Mouse (Mus musculus) neural tube, embryonic 10.5 days (tissue): ENCODE data around the gene Fos.

ENCODE experiments used
- DNase-seq: peaks from one replicate; pipeline ENCODE4 v3.0.0-alpha.2; 2017; ENCODE audit warnings: low spot score; ENCODE audit errors: extremely low spot score

Fos gene

DNA sequence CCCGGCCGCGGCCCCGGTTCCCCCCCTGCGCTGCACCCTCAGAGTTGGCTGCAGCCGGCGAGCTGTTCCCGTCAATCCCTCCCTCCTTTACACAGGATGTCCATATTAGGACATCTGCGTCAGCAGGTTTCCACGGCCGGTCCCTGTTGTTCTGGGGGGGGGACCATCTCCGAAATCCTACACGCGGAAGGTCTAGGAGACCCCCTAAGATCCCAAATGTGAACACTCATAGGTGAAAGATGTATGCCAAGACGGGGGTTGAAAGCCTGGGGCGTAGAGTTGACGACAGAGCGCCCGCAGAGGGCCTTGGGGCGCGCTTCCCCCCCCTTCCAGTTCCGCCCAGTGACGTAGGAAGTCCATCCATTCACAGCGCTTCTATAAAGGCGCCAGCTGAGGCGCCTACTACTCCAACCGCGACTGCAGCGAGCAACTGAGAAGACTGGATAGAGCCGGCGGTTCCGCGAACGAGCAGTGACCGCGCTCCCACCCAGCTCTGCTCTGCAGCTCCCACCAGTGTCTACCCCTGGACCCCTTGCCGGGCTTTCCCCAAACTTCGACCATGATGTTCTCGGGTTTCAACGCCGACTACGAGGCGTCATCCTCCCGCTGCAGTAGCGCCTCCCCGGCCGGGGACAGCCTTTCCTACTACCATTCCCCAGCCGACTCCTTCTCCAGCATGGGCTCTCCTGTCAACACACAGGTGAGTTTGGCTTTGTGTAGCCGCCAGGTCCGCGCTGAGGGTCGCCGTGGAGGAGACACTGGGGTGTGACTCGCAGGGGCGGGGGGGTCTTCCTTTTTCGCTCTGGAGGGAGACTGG lies at the start of gene Fos:
TSS of gene Fos (plus strand) at position 410 of the 817 bp plus-strand sequence.
- peak; percentile 89 for DNase-seq

DNA sequence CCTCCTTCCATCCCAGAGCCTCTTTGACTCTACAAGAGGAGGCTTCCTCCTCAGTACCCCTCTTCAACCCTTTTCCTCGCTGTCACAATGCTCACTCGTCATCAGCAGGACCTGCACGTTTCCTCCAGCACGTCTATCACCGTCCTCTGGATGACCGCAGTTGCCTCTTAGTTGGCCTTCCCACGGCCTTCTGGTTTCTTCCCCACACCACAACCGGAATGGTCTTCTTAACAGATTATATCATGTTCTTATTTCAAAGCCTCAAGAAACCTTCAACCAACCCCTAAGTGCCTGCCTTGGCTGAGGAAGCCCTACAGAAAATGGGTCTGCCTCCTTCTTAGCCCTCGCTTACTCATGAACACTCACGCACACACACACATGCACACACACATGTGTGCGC lies 48.0 kb upstream of the Fos start:
- no peak for DNase-seq

DNA sequence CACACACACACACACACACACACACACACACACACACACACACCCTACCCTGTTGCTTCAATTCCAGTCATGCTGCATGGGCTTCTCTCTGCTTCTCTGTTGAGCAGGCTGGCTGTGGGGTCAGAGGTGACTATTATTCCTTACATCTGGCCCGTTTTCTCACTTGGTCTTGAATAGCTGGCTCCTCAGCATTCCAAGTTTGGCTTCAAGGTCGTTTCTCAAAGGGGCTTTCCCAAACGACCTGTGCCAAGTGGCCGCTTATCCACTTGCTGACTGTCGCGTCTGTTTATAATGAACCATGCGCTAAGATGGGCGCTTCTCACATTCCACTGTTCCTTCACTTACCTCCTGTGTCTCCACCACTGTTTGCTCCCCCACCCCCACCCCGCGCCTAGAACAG lies 47.6 kb upstream of the Fos start:
- DNase-seq: no peak

DNA sequence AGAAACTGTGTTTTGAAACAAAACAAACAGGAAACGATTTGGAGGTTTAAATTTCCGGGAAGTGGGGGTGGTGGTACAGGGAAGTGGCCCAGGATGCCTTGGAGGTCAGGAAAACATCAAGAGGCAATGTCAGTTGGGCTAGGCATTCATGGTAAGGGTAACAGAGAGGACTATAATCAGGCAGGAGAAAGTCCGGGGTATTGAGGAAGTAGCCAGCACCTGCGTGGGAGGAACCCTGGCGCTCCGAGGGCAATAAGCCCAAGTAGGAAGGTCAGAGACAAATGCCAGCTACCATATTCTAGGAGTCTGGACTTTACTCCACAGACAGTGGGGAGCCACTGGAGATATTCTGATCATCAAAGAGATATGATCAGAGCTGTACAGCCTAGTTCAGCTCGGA lies 45.9 kb upstream of the Fos start:
- DNase-seq: no peak

DNA sequence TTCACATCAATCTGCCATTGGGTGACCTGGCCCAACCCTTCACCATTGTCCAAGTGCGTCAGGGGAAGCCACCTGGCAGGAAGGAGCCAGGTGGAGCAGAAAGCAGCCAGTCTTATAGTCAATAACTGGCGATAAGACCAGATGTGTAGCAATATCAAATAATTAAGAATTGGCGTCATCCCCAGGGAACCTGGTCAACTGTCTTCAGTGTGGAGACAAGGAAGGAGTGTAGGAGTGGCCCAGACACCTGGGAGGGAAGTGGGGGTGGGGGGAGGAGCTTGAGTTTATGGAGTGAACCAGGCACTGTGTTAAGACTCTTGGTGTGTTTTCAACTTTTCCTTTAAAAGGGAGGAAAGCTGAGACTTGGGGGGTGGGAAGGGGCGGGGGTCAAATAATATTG lies 43.7 kb upstream of the Fos start:
- DNase-seq: no peak

DNA sequence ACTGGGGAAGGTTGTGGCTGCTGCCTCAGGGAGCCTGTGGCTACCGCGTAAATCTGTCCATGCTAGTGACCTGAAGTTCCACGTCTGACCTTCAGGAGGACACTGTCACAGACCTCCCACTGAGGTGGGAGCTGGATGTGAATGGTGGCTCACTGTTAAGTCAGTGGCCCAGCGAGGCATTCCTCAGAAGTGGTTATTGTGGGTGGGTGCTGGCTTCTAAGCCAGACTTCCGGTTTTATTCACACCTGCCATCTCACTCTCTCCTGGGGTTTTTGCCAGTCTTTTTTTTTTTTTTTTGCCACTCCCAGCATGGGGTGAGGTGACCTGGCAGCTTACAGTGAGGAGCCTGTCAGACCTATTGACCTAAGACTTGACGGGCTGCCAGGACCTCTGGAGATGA lies 43.3 kb upstream of the Fos start:
- DNase-seq: no peak

DNA sequence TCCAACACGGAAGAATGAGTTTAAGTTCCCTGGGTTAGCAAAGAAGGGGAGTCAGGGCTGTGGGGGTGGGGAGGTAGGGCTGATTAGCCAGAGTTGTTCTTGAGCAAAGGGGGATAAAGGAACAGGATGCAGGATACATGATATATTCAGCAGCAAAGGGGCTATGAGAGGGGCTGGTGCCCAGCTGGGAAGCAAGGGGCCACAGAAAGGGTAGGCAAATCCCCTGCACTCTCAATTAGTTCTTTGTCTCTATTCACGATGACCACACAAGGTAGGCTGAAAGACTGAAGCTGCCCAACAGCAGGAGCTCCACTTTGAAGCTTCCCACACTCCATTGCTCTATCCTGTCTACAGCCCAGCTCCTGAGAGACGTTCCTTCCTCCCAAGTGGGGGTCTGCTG lies 39.8 kb upstream of the Fos start:
- no peak for DNase-seq

DNA sequence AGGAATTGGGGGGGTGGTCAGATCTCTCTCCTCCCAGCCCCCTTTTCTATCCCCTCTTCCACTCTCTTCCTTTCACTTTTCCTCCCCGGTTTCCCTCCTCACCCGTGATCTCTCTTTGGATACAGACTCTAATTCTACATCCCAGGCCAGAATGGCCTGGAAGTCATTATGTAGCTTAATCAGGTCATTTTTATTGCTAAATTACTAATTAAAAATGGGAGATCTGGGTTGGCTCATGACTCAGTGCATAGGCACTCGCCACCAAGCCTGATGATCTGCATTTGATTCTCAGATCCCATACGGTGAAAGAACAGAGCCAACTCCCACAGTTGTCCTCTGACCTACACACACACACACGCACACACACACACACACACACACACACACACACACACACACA lies 39.2 kb upstream of the Fos start:
- no peak for DNase-seq

DNA sequence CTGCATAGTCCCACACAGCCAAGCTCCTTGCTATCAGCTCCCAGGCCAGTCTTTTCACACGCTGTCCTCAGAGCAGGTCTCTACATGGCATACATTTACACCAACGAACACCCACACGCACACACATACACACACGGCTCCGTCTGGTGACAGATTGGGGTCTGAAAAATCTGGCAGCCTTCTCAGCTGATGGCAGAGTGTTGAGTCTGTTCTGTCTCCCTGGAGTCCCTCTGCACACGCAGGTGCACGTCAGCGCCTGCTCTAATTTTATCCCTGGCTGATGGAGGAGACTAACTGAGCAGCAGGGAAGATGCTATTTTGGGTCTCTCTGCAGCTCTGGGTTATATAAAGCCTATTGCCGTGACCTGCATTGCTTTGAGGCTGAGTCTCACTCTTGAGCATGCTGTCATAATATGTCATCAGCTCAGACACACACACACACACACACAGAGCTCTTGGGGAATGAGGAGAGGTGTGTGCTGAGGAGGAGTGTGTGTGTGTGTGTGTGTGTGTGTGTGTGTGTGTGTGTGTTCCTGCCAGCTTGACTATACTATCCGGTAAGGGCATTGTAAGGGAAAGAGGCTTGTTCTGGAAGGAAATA lies 37.6 kb upstream of the Fos start:
- DNase-seq: no peak

DNA sequence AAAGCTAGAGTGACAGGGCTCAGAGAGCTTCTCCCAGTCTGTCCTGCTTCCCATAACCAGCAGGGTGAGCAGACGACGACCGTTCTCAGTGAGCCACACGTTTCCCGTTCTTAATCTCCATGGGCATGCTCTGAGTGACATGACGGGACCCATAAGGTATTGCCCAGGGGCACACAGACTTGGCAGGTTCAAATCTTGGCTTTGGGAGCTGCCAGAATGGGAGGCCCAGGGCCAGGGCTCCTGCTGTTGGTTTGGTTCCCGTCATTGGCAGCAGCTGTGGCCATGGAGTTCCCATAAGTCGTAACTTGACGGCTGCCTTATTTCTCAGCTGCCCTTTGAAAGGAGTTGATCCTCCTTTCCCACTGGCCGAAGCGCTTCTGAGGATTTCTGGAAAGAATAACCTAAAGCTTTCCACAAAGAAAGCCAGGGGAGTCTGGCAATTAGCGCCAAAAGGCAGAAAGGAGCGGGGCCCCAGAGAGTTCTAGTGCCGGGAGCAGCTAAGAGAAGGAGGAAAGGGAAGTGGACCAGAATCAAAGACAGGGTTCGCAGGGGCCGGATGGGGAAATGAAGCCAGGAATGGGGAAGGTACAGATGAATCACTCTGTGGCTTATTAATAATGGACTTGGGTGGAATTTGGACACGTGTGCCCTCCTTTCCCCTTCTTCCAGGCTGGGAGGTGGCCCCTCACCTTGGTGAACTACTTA lies 36.4 kb upstream of the Fos start:
- no peak for DNase-seq

DNA sequence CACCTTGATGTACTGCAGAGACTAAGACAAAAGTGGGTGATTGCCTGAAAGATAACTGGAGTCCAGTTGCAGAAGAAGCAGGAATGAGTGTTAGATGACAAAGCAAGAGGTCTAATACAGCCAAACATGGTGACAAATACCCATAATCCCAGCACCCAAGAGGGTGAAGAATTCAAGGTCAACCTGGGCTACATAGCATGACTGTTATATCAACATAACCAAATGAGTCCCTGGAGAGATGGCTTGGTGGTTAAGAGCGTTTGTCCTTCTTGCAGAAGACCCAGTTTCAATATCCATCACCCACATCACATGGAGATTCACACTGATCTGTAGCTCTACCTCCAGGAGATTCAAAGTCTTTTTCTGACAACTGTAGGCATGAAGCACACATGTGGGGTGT lies 30.2 kb upstream of the Fos start:
- DNase-seq: no peak

DNA sequence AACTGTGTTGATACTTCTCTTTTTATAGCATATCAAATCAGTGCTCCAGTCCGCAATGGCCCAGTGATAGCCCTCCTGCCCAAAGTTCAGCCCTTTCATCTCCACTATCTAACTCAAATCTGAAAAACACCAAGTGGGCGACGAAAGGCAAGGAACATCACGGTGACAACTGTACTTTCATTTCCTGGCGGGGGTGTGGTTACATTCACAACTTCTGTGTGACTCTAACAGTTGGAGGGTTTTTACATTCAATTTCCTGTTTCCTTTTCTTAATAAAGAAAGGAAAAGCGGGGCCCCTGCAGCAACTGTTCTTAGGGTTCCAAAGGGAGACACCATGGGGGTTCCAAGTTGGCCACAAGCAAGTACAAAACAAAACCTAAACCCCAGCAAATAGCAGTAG lies 29.0 kb upstream of the Fos start:
- no peak for DNase-seq

DNA sequence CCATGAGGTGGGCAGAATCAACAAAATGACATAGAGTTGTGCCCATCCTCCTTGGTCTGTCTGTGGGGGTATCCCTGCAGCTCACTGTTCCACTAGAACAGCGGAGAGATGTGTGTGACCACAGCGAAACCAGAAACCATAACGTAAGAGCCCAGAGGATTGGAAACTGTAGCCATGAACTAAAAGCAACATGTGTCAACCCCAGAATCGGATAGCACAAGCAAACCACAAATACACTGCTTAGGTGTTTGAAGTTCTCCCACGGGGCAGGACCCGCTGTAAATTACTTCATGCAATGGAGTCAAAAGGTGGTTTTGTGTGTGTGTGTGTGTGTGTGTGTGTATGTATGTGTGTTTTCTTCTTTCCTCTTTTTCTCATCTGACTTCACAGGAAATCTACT lies 26.7 kb upstream of the Fos start:
- no peak for DNase-seq

DNA sequence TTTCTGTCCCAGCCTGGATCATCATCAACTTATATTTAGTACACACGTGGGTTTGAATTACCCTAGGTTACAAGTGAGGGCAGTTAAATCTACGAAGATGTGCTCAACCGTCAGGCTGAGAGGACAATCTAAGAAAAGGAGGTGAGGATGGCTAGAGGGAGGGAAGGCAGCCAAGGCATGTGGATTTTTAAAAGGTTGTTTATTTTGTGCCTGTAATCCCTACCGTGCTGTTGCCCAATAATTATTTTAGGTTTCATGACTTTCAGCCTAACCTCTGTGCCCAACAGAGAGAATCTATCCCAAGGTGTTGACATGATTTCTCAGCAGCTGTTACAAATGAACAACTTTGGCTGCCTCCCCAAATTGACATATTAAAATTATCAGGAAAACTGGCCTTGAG lies 26.2 kb upstream of the Fos start:
- no peak for DNase-seq

DNA sequence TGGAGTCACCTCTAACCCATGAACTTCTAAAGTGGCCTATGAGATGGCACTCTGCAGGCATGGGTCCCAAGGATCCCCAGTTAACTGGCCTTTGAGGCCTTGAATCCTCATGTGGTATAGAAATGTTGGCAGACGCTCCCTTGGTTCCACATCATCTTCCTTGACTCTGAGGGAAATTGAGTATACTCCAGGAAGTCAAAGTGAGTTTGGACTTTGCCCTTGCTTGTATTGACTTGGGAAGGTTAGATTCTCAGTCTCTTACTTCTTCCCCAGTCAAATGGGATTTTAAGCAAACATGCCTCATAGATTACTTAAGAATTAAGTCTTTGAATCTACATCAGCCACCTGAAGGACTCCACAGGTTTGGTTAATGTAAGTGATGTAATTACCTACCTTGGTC lies 24.2 kb upstream of the Fos start:
- no peak for DNase-seq

DNA sequence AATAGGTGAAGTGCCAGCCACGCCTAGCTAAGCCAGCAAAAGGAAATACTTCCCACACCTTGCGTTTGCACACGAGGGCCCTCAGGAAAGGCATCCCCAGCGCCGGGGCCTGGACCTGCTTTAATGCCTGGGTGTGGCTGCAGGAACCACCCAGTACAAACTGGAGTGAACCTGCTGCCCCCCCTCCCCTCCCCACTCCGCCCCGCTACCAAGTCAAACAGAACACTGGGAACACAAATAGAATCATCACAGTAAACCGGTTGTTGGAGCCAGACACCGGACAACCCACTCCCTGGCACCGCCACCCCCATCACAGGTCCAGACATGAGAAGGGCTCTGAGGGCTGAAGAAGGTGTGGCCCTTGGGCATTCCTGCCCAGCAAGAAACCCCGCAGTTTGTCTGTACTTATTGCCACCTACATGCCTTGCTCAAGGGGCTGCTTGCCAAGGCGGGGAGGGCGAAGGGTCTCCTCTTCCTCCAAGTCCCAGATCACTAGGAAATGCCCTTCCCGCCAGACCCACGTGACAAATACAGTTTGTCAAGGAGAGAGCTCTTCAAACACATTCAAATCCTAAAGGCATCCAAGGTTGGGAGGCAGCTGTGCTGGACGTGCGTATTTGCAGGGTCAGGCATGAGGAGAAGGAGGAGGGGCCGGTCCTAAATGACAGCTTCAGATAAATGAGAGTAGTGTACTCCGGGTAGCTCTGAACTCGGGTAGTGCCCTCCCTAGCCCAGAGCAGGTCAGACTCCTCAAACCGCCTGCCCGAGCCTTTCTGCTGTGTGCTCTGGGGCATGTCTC lies 21.8 kb upstream of the Fos start:
- peak; percentile 50 for DNase-seq

DNA sequence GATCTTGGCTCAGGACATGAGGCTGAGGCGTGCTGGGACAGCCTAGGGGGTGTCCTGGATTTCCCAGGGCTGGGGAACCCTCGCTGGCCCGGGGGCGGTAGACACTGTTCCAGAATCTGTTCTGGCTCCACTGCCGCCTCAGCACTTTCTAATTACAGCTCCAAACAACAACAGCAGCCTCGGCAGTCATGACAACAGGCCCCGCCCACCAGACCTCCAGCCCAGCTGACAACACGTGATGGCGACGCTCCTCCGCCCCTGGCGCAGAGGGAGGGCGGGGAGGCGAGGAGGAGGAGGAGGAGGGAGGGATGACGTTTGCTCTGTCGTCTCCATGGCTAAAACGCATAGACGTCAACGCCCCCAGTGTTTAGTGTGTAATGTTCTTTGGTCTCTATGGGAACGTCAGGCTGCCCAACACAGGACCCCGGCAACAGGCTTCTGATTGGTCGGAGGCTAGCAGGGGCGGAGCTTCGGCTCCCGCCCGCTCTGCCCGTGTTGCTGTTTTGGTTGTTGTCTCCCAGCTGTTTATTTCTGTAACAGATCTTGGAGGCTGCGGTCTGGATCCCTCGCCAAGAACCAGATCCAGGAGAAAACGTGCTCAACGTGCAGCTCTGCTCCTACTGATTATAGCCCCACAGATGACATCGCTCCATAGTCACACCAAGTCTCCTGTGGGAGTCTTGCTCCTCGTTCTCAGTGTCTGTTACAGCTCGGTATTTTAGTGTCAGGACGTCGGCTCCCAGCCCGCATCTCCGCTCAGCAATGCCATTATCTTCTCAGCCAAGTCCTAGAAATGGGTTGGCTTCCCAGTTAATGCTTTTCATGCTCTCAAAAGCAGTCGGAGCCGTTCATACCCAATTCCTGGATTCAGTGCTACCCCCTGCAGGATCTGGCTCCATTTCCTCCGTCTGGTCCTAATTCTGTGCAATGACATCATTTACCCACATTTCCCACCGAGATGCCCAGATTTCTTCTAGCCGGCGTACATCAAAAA lies 18.3 kb upstream of the Fos start:
- DNase-seq: peak; percentile 97

DNA sequence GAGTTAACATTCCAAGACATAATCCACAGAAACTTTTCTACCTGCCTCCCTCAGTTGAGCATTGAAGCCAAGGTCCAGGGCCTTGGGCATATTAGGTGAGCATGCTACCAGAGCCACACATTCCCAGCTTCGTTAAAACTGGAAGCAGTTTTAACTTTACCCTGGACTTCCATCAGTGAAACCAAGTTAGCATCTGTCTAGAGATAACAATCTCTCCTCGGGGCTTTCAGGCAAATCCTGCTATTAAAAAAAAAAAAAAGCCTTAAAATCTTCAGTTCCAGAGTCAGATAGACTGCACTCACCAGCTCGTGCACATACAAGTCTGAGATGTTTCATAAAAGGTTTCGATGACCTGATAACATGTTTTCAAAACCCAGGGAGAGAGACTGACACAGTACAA lies 17.4 kb upstream of the Fos start:
- DNase-seq: no peak

DNA sequence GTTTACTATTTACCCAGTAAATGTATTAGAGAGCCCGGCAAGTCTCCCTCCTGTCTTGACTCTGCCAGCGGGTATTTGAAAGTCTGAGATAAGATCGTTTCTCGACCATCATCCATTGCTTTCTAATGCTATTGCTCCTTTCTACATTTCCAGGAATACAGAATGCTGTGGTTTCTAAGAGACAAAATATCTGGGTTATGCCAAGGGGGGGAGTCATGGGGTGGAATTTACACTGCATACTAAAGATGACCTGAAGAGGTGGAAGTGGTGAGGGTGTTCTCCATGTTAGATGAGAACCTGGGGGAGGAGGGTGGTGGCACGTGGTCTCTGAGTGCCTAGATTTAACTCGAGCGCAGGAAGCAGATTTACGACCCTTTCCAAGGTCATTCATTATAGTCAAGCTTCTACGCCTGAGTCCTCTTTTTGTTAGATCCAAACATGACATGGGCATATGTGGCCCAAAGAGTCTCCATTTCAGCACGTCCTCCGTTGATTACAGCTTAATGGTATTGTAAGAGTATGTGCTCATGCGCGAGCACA lies 16.7 kb upstream of the Fos start:
- DNase-seq: no peak

DNA sequence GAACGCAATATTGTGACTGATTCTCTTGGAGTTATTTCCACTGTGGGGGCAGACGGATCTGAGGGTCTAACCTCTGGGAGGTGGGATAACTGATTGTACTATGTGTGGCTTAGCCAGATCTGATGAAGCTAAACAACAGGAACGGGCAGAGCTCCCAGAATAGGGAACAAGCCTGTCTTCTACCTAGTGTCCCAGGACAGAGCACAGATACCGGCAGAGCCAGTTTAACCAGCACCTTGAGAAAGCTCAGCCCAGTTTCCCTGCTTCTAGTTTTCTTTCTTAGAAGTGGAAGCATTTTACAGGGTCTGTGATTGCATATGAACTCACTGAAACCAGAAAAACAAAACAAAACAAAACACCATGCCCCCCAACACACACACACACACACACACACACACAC lies 13.9 kb upstream of the Fos start:
- DNase-seq: no peak
